ENCODE assay signal across 1 mouse cellular context in genomic region chr4:133813174-133813991, GRCm38 (mm10).
TF ChIP-seq lines count a peak whose summit lies in the region.

No protein-coding gene starts in this region.

TF ChIP-seq in CH12.LX, 34 proteins besides CTCF, POLR2A, EP300 and RAD21 (continued from another document):
- TF ChIP-seq ZC3H11A (IDR thresholded peaks at IDR 0.05; ENCODE audit: low read depth, low read length) (no peak), SIN3A (IDR thresholded peaks at IDR 0.05; ENCODE audit: low read length) (0 out of 2 replicates have a peak, but pooled peaks have one; percentile 42), MAFK (IDR thresholded peaks at IDR 0.05; ENCODE audit: insufficient replicate concordance, low read length) (no peak), ZNF384 (IDR thresholded peaks at IDR 0.05; ENCODE audit: low read depth, low read length) (peak; percentile 24; the same call in 1 of the 2 replicates), USF1 (IDR thresholded peaks at IDR 0.05; ENCODE audit: low read depth, low read length) (no peak), MEF2A (IDR thresholded peaks at IDR 0.05; ENCODE audit: borderline replicate concordance, low read depth, low read length) (peak; percentile 66), TBP (conservative IDR thresholded peaks at IDR 0.05; ENCODE audit: low read depth, low read length) (peak; percentile 30; the same call in 1 of the 2 replicates), IRF4 (IDR thresholded peaks at IDR 0.05; ENCODE audit: low read depth, low read length) (peak; percentile 17; the same call in 1 of the 2 replicates), HCFC1 (IDR thresholded peaks at IDR 0.05; ENCODE audit: low read depth, low read length) (peak; percentile 31), BHLHE40 (IDR thresholded peaks at IDR 0.05; ENCODE audit: low read depth, low read length) (peak; percentile 1; the same call in 1 of the 2 replicates), MAX (IDR thresholded peaks at IDR 0.05; ENCODE audit: low read length) (peak; percentile 69; the same call in 1 of the 2 replicates), CHD2 (IDR thresholded peaks at IDR 0.05; ENCODE audit: low read length) (peak; percentile 57; the same call in 1 of the 2 replicates), ZKSCAN1 (IDR thresholded peaks at IDR 0.05; ENCODE audit: borderline replicate concordance, low read depth, low read length) (no peak), PAX5 (IDR thresholded peaks at IDR 0.05; ENCODE audit: low read length) (no peak), MXI1 (IDR thresholded peaks at IDR 0.05; ENCODE audit: low read depth, low read length) (no peak), SMC3 (IDR thresholded peaks at IDR 0.05; ENCODE audit: low read depth, low read length) (peak; percentile 4; the same call in 1 of the 2 replicates), JUND (conservative IDR thresholded peaks at IDR 0.05; ENCODE audit: low read depth, low read length) (no peak), E2F4 (IDR thresholded peaks at IDR 0.05; ENCODE audit: insufficient replicate concordance, low read depth, low read length) (peak; percentile 70; the same call in 1 of the 2 replicates), ETS1 (conservative IDR thresholded peaks at IDR 0.05; ENCODE audit: low read depth, low read length) (0 out of 2 replicates have a peak, but pooled peaks have one; percentile 16), TCF12 (IDR thresholded peaks at IDR 0.05; ENCODE audit: low read depth, low read length) (peak; percentile 71; the same call in 1 of the 2 replicates), JUN (IDR thresholded peaks at IDR 0.05; ENCODE audit: insufficient read depth, low read depth, low read length) (no peak)
